Mouse (Mus musculus): ENCODE measurements around the gene Krt9. TPM values are rescaled to one million over a fixed set of nuclear protein-coding genes. Genes with fewer than 3 reads are reported as not detected.

Krt9 gene
- total RNA-seq, 2 experiments from 2014 or later: not detected

DNA sequence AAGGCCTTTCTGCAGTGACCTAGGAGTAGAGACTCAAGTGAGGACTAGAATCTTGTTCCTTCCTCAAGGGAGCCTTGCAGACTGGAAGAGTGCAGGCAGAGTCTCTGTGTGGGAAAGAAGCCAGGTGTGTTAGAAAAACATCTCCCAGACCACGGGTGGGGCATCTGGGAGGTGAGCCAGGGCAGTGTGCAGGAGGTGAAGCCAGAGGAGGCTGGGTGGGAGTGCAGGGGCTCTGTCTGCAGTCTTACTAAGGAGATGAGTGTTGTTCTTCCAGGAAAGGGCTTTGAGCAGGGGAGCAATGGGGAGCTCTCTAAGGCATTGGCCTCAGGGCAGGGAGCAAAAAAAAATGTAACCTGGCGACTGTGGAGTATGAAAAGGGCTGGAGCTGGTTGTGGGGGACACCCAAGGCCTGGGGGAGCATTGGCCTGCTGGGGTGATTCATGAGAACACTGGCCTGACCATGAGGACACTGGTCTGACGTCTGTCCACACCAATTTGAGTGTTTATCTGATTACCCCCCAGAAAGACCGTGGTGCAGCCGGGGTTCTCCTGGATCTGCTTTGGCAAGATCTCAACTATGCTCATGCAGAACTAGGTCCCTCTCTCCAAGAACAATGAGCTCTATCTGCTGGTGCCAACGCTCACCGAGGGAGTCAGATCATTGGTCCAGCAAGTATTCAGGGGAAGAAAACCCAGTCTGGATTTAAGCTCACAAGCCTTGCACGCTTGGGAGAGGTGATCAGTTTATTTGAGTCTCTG, 37.4 kb downstream of the Krt9 start:
- no peak for DNase-seq (ENCODE audit: low spot score in 2 of 2)

DNA sequence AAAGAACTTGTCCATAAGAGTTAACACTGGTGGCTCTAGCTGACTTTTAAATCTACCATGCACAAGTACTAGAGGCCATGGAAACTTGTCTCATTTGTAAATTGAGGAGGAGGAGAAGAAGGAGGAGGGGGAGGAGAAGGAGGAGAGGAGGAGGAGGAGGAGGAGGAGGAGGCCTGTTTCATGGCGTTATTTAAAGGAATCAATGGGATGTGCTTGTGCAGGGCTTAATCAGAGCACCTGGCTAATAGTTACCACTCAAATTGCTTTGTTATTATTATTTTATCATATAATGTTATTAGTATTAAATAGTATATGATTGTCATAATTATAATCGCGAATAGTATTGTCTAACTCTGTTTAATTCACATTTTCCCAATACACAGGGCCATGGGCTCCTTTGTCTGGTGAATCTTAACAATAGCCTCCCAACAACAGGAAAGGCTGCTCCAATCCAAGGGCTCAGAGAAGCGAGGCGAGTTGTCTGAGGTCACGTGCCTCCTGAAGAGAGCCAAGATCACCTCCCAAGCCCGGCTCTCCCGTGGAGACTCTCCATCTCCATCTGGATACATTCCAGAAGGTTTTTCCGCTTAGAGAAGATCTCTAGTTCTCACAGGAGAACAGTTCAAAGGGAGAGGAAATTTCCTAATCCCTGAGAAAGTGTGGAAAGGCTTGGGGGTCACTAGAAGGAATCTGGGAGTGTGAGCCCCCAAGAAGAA, 44.3 kb downstream of the Krt9 start, which contains the start of gene Krt19:
Gene Krt19 (minus strand): TSS at position 51 of the 716 bp plus-strand sequence.
- DNase-seq (ENCODE audit: low spot score in 2 of 2): no peak

DNA sequence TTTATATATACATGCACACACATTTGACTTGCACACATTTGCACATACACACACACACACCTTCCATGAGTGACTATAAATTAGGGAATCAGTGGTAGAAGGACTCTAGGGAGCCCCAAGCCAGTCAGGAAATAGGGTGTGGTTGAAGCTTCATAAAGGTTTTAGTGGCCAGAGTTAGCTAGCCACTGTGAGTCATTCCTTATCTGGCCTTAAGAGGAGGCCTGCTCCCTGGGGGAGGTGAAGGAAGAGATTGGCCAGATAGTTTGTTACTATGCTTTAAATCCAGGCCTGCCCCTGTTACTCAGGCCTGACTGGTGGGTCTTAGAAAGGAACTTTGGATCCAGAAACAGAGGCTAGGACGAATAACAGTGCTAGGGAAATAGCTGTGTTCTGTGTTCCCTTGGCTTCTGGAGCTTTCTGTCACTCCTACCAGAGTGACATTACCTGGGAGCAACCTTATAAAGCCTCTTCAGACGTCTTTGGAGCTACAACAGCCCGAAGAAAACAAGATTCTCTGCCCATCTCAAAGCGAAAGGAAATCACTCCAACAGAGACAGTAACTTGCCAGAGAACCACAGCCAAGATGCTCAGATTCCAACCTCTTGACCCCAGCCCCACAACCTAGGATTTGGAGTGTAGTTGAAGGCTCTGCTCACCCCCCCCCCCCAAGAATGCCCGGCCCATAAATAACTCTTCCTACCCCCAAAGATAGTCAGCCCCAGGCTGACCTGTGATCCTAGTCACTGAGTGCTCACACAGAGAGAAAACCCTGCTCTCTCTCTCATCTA, 45.3 kb downstream of the Krt9 start:
- no peak for DNase-seq (ENCODE audit: low spot score in 2 of 2)

DNA sequence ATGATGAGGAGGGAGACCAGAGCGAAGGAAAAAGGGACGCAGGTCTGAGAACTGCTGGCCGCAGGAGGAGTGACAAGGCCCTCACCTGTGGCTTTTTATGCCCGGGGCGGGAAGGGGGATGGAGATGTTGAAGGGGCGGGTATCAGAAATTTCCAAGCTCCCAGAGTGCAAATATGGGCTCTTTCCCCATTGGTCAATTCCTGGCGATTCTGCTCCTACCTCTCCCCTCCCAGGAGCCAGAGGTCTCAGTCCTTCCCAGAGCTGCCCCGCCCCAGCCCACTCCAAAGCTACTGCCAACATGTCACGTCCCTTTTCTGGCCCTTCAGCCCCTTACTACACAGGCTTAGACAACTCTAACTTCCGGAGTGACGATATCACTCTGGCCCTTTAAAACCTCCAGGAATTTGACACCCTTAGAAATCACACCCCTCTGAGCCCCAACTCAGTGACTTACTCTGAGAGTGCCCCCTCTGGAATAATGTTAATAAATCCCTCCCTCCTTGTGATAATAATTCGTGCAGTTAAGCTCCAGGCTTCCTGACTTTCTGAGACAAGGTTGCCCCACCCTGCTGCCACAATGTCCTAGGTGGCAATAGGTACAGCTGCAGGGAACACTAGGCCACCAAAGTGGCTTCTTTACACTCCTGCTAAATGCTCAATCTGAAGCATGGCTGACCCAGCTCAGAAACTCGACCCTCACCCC, 47.0 kb downstream of the Krt9 start:
- DNase-seq (ENCODE audit: low spot score in 2 of 2): no peak

GRCm38 (mm10) chr11:100145104-100145503, 47.9 kb downstream of the Krt9 start:
- no peak for DNase-seq (ENCODE audit: low spot score in 2 of 2)

- DNase-seq (ENCODE audit: low spot score in 2 of 2): no peak
These were observed 52.1 kb downstream of the Krt9 start for GRCm38 (mm10) chr11:100140966-100141365.

- no peak for DNase-seq (ENCODE audit: low spot score in 2 of 2)
These were observed 53.7 kb downstream of the Krt9 start for GRCm38 (mm10) chr11:100139391-100139790.

GRCm38 (mm10) chr11:100138809-100139208, 54.2 kb downstream of the Krt9 start:
- no peak for DNase-seq (ENCODE audit: low spot score in 2 of 2)

GRCm38 (mm10) chr11:100137693-100138092, 55.4 kb downstream of the Krt9 start:
- no peak for DNase-seq (ENCODE audit: low spot score in 2 of 2)

Other genes with a start within 250 kb of the Krt9 start
- not detected for gene Krtap9-5, start 244.8 kb downstream of the Krt9 start, total RNA-seq (2021)
- gene Krtap29-1, start 214.2 kb downstream of the Krt9 start, total RNA-seq (2021): not detected
- gene Krtap16-1, start 206.6 kb downstream of the Krt9 start, total RNA-seq (2021): not detected
- not detected for gene Krtap17-1, start 199.3 kb downstream of the Krt9 start, total RNA-seq (2021)
- gene Krt33a, start 177.0 kb downstream of the Krt9 start, total RNA-seq (2021): not detected
- not detected for gene Krt33b, start 163.4 kb downstream of the Krt9 start, total RNA-seq (2021)
- not detected for gene Krt34, start 151.7 kb downstream of the Krt9 start, total RNA-seq (2021)
- not detected for gene Krt31, start 142.7 kb downstream of the Krt9 start, total RNA-seq (2021)
- not detected for gene Krt32, start 105.0 kb downstream of the Krt9 start, total RNA-seq (2021)
- gene Krt35, start 97.0 kb downstream of the Krt9 start, total RNA-seq (2021): not detected
- under 1 TPM; 0.43 to 0.51 TPM for gene Krt36, start 87.6 kb downstream of the Krt9 start, total RNA-seq (2021)
- not detected for gene Krt13, start 71.7 kb downstream of the Krt9 start, total RNA-seq (2021)
- not detected for gene Krt15, start 57.3 kb downstream of the Krt9 start, total RNA-seq (2021)
- 1 to 10 TPM; 2.2 to 5.9 TPM for gene Krt19, start 44.6 kb downstream of the Krt9 start, total RNA-seq (2021)
- gene Krt14, start 14.3 kb upstream of the Krt9 start, total RNA-seq (2021): under 1 TPM in 1 of 2 experiments, not detected in 1; 0.54 TPM
- gene Krt16, start 55.7 kb upstream of the Krt9 start, total RNA-seq (2021): not detected
- gene Krt17, start 67.8 kb upstream of the Krt9 start, total RNA-seq (2021): not detected
- gene Krt42, start 76.6 kb upstream of the Krt9 start, total RNA-seq (2021): not detected
- 1,000 to 10,000 TPM; 1,436 to 1,462 TPM for gene Eif1, start 126.6 kb upstream of the Krt9 start, total RNA-seq (2021)
- not detected for gene Gast, start 141.2 kb upstream of the Krt9 start, total RNA-seq (2021)
- 10 to 100 TPM; 46.9 to 49.7 TPM for gene Hap1, start 162.9 kb upstream of the Krt9 start, total RNA-seq (2021)
- 10 to 100 TPM; 55.3 to 64.5 TPM for gene Jup, start 204.5 kb upstream of the Krt9 start, total RNA-seq (2021)
- 10 to 100 TPM; 26.3 to 33.5 TPM for gene P3h4, start 221.6 kb upstream of the Krt9 start, total RNA-seq (2021)
- gene Fkbp10, start 222.5 kb upstream of the Krt9 start, total RNA-seq (2021): 10 to 100 TPM; 13.4 to 19.0 TPM
- gene Nt5c3b, start 248.6 kb upstream of the Krt9 start, total RNA-seq (2021): 10 to 100 TPM; 45.6 to 50.0 TPM
- gene Klhl10, start 248.7 kb upstream of the Krt9 start, total RNA-seq (2021): under 1 TPM; 0.67 to 0.96 TPM

All from adrenal gland, adult 18-20 months (tissue).